Mouse (Mus musculus) frontal cortex, adult (tissue): ENCODE results near the gene Akap2.

Experiments
- ATAC-seq: cut with Nextera tagmentation; 2 replicates; pipeline ENCODE4 v1.9.2; 2017; ENCODE audit warnings: mild to moderate bottlenecking, moderate library complexity, mixed read lengths; ENCODE audit not compliant: low TSS enrichment

The Akap2 gene

DNA sequence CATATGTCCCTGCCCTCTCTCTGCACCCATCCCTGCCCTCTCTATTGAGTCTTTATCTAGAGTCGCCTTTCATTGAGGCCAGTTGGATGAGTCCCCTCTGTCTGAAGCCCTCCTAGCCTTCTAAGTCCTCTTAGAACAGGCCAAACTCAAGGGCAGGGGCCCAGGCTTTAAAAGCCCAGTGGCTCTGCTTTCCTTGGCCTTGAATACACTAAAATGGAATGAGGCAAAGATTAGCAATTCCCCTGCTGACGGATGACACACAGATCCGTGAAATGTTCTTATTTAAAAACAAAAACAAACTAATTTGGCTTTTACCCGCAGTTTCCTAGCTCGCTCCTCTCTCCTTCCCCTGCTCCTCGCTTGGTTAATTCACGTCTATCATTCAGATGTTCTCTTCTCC is 45.0 kb downstream of the Akap2 start:
- ATAC-seq, result no peak

DNA sequence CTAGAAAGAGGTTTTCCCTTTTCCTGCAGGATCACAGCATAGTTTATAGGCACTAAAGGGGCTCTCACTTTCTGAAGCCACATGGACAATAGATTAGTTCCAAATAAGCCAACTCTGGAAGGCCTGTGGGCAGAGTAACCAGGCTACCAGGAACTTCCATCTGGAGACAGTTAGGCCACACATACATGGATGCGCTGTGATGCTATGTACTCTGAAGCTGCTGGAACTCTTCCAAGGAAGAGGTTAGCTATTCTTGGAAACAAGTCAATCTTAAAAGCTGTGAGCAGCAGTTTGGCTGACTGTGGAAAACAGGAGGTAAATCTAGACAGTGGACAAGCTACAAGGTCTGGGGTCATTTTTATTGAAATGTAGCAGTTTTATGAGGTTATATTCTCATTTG is 46.9 kb downstream of the Akap2 start:
- ATAC-seq, result peak; percentile 47; the same call in 1 of the 2 replicates

DNA sequence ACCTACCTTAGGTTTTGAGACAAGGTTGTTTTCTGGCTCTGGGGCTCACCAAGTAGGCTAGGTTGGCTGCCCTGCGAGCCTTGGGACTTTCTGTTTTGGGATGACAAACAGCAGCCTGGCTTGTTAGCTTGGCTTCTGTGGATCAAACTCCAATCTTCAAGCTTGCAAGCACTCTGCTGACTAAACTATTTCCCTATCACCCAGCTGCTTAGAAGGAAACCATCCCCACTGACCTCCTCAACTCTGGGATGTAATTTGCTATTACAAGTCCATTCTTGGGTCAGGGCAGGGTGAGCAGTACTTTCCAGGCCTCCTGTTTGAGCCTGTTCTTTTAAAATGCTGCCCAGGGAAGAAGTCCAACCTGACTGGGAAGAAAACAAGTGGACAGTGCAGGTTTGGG is 47.5 kb downstream of the Akap2 start:
- ATAC-seq, result no peak

DNA sequence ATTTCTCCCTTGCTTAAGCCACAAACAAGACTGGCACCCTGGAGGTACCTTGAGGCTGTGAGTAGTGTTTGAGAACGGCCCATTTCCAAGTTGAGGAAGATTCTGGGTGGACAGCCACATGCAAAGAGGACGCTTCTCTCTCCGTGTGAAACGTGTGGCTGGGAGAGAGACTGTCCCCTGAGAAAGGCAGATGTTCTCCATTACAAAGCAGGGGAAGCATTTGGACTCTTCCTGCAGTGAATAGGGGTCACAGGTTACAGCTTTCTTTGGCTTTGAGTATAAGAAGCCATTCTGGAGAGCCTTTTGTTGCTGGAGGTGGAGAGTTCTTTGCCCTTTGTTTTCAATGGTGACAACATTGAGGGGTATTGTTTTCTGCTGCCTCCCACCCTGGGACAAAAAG is 48.3 kb downstream of the Akap2 start:
- no peak for ATAC-seq

DNA sequence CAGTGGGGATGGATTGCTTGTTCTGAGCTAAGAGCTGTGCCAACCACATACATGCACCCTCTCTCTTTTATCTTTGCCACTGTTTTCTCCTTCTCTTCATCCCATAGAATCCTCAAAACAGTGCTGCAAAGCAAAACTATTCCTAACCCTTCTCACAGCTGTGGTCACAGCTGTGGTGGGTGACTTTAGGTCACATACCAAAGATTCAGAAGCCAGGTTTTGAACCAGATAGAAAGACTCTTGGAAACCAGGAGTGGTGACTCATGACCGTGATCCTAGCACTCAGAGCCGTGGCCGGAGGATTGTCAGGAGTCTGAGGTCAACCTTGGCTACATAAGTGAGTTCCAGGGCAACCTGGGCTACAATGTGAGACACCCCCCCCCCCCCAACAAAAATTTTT is 51.5 kb downstream of the Akap2 start:
- no peak for ATAC-seq

DNA sequence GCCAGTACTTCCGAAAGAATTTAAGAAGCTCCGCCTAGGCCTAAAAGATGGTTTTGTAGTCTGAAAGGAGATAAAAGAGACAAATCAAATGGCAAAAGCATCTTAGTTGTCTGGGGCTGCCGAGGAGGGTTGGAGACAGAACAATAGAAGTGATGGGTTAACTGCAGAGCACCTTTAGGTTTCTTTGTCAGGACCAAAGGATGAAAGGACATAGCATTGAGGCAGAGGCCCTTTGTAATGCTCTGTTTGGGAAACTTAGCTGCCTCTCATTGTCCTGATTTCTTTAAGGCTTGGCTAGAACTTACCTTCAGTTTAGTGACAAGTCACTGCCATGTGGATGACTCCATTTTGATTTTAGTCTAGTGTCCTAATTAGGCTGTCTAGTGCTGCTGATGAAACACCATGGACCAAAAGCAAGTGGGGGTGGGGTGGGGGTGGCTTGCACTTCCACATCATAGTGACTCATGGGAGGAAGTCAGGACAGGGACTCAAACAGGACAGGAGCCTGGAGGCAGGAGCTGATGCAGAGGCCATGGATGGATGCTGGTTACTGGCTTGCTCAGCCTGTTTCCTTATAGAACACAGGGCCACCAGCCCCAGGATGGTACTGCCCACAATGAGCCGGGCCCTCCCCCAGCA is 52.8 kb downstream of the Akap2 start:
- no peak for ATAC-seq

DNA sequence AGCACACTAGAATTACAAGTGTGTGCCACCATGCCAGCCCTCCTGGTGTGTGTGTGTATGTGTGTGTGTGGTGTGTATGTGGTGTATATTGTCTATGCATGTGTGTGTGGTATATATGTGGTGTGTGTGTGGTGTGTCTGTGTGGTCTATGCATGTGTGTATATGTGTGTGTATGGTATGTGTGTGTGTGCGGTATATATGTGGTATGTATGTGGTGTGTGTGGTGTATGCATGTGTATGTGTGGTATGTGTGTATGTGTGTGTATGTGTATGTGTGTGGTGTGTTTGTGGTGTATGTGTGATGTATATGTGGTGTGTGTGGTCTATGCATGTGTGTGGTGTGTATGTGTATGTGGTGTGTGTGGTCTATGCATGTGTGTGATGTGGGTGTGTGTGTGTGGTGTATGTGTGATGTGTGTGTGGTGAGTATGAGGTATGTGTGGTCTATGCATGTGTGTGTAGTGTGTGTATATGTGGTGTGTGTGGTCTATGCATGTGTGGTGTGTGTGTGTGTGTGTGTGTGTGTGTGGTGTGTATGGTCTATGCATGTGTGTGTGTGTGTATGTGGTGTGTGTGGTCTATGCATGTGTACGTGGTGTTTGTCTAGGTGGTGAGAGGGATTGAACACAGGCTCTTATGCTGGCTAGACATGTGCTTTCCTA is 54.2 kb downstream of the Akap2 start:
- no peak for ATAC-seq

DNA sequence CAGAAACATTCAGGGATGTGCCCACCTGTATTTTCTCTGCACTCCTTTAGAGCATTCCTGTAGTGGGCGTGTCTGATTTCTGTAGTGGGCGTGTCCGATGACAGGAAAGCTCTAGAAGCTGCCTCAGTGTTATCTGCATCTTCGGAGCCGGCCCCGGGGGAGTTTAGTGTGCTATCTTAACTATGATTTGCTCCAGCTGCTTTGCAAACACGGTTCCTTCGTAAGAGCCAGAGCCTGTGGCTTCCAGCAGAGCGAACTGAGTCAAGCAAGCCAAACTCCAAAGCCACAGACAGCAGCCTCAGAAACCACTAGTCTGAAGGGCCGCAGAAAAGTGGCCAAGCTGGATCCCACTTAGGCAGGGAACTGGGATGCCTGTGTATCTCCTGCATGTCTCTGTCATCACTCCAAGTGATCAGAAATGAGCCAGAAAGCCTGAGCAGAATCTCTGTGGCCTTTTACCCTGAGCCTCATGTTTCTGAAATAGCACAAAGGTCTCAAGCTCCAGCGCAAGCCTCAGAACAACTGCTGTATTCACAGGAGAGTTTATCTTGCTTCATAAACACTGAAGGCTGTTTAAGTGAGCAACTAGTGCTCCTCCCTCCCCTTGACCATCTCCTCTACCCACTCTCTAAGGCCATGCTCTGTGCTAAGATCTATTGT is 55.5 kb downstream of the Akap2 start:
- ATAC-seq, result no peak

DNA sequence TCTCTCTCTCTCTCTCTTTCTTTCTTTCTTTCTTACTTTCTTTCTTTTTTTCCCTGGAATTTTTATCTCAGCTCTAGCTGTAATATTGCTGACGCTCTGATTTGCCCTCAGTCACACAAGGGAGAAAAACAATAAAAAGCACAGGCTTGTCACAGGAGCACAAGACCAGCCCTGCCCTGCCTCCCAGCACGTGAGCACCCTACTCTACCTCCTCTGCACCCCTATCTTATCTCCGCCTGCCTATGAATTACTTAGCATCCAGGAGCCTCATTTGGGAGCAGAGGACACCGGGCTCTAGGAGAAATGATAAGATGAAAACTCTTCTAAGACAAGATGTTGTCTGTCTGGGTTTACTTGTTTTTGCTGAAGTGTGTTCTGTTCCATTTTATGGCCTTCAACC is 57.1 kb downstream of the Akap2 start:
- no peak for ATAC-seq

DNA sequence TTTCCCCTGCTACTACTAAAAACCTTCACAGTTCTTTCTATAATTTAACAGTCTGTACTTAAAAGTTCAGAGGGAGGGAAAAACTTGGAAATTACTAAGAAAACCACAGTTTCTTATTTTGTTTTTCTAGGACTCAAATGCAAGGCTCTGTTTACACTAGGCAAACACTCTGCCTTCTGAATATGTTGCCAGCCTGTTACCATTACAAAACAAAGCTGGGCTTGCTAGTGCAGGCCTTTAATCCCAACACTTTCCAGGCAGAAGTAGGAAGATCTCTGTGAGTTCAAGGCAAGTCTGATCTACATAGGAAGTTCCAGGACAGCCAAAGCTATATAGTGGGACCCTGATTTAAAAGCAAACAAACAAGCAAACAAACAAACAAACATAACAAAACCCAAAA is 58.1 kb downstream of the Akap2 start:
- ATAC-seq, result no peak

DNA sequence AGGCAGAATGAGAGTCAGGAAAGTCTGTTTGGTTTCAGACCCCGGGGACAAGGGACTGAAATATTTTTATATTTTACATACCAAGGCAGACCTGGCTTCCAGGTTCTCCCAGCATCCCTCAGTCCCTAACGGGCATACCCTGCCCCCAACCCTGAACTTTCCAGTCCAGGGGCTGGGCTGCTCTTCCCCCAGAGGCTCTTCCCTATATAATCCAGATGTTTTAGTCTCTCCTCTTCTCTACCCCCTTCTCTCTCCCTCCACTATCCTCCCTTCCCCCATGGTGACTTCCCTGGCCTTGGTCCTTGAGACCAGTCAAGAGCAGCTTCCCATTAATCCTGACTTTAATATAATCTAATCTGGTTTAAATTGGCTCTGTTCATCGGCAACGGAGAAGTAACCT is 62.9 kb downstream of the Akap2 start:
- no peak for ATAC-seq

DNA sequence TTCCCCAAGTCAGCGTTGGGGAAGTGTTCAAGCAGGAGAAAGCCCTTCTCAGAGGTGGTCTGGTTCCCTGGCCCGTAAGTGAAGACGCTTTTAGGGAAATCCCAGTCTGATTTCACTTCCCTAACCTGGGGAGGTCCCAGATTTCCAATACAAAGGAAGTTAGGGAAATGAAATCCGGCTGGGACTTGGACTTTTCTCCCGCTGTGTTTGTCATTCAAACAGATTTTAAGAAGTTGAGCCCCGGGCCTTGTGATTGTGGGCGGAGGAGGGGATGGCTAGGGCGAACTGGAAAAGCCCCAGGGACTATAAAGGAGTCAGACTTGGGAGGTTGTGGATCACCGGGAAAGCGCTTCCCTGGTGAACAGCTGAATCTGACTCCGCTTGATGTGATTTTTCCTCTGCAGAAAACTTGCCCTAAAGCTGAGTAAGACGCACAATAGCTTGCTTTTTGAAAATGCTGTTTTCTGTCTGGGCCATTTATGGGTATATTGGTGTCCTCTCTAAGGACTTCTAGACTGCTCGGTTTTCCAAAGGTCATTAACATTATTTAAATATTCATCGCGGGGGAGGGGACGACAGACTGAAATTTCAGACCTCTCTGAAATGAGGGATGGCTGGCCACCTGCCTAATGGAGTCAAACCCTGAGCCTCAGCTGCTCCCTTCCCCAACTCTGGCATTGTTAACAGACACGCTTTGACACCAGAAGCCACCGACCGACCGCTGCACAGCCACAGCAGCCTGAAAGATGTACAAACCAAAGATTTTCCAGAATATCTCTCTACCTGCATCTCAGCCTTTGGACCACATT is 63.6 kb downstream of the Akap2 start:
- no peak for ATAC-seq

DNA sequence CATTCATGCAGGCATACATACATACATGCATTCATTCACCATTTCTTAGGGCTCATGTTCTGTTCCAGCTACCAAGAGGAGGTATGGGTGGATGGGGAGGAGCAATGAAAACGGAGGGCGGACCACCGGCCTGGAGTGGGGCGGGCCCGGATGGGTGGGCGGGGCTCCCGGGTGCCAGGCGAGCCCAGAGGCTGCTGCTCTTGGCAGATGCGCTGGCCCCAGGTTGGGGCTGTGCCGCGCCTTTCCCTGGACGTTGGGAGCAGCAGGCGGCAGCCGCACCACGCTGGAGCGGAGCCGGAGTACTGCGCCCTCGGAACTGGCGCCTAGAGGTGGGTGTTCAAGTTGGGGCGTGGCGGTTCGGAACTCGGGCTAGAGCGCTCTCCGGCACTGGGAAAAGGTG is 64.5 kb downstream of the Akap2 start:
- ATAC-seq, result peak; percentile 86

DNA sequence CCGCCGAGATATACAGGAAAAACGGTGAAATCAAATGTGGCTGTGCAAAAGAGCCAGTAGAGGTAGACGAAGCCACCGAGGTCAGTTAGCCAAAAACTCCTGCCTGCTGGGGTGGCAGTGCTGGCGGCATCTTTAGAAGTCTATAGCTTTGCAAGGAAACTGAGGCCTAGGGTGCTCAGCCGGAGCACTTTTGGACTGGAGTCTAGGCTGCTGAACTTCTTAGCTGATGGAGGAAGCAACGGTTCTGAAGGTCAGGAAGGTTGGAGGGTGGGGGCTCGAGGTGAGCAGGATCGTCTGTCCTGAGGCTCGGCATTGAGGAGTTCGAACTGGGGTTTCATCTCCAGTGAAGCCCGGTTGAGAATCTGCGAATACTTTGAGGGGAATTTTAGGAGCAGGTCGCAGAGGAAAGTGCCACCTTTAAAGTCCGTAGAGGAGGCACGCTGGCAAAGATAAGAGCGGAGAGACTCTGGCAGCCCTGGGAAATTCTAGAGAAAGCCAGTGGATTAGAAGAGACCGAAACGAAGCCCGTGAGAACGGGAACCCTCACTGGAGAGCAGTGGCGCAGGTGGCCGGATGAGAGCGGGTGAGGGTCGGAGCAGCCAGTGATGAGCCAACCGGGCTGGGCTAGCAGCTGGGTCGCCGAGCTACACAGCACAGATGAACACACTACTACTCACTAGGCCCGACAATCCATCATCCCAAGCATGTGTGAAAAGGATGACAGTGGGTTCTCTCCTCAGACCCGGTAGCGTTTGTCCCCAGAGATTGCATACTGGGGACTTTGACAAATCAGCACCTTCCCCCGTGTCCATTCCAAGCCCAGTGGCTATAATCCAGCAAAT is 65.3 kb downstream of the Akap2 start:
- no peak for ATAC-seq

DNA sequence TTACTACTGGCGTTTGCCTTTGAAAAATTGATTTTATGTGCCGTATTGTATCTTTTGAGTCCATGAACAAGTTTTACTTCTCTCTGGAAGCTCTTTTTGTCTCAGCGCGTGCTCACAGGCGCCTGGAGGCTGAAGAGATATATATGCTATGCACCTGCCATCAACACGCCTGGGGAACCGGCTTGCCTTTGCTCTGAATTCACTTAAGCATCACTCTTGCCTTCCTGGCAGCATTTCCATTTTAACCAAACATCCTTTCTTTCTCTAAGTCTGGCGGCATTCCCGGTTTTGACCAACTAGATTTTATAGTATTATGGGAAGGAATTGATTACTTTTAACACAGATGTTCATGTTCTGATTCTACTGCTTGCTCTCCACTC is 65.9 kb downstream of the Akap2 start:
- no peak for ATAC-seq

DNA sequence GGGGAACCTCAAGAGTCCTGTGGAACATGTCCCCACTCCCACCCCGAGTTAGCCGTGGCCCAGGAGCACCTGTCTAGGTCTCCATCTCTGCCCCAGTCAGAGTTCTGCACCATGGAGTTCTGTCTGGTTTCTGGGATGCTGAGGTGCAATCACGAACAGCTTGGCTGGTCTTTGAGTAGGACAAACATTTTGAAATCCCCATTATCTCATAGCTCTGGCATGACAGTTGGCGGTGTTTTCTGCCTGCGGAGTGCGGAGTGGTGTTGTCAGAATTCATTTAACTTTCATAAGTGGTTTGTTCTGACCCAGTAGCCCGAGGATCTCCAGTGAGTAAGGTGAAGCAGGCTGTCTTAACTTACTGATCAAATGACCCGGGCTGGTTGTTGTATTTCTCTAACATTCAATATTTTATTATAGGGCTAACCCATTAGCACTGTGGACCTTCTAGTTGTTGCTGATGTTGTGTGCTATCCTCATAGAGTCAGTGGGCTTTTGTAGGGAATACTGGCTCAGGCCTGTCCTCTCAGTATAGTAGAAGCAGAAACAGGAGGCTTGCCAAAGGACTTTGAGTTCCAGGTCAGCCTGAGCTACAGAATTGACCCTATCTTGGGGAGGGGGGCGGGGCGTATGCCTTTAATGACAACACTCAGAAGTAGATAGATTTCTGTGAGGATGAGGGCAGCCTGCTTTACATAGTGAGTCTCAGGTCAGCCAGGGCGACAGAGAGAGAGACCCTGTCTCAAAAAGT is 66.6 kb downstream of the Akap2 start:
- ATAC-seq, result no peak

DNA sequence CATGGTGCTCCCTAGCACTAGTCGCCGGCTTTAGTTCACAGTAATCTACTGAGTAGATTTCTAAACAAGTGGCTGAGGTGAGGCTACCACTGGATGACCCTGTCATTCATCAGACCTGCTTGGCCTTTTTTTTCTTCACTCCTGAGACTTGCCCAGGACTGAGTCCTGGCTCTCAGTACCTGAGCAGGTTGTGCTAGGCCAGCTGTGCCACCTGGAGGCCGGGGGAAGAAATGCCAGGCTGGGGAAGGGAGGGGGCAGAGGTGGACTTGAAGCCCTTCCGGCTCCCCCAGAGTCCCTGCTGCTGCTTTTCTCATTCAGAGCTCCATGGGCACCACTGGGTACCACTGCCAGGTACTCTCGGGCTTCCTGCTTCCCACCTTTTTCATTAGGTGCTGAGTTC is 71.3 kb downstream of the Akap2 start:
- ATAC-seq, result 0 out of 2 replicates have a peak, but pooled peaks have one; percentile 23

DNA sequence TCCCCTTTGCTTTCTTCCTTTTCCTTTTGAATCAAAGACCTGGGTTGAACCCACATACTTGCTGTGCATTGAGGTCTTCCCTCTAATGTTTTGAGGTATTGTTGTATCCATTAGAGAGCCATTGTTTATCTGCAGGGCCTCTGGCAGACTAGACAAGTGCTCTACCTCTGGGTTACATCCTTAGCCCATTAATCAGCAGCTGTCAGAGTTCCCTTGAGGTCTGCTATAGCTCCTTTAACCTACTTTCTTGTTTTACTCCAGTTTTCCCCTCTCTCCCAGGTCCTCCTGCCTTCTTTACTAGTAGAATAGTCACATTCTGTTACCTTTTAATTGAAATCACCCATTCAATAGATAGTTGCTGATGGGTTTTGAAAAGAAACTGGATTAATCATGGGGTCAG is 71.7 kb downstream of the Akap2 start:
- ATAC-seq, result no peak

DNA sequence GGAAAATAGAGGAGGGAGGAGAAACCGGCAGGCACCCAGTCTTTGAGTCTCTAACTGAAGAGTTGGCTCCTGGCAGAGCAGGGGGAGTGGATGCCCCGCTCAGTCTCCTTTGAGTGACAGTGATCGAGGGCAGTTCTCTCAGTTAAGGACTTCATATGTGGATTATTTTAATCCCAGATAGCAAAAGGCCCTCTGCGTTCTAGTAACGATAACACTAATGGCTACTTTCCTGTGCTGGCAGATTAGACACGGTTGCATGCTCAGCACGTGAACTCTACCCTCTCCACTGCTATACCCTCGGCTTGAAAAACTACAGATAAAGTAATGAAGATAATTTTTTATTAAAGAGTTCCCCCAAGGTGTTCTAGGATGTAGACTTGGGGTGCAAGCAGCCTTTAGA is 76.5 kb downstream of the Akap2 start:
- ATAC-seq, result no peak

DNA sequence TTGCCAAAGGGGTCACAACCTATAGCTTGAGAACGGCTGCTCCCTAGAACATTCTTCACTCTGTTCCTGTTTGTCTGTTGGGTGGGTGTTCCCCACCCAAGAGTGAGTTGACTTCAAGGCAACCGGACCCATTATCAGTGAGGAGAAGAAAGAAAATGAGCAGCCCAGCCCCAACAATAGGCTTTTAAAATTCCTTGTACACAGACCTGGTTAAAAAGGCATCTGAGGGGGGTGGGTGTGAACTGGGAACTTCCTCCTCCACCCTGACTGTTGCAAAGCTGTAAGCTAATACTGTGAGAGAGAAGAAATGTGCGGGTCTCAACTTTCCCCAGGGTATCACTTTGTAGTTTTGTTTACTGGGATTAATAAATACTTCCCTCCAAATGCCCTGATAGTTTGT is 77.1 kb downstream of the Akap2 start:
- no peak for ATAC-seq
